Mouse (Mus musculus) intestine, embryonic 15.5 days (tissue): ENCODE measurements around the gene Klre1. TPM values are rescaled to one million over a fixed set of nuclear protein-coding genes. Genes with fewer than 3 reads are reported as not detected.
A peak's percentile ranks its signal among the peaks of the same experiment; 100 is the strongest.

Experiments used
- ATAC-seq: fragments of 200-750 bp; cut with Nextera tagmentation; 2 replicates; pipeline ENCODE4 v1.8.0; 2017; ENCODE audit warnings: moderate TSS enrichment, moderate library complexity
- H3K27ac ChIP-seq: fragments of 300-500 bp; sonication (generic); 2 replicates; pipeline ENCODE4 v1.5.1; 2015; ENCODE audit warnings: mild to moderate bottlenecking, inconsistent platforms
- H3K27me3 ChIP-seq: fragments of 300-500 bp; sonication (generic); replicated peaks from 2 replicates; pipeline ENCODE4 v1.6.1; 2015; ENCODE audit warnings: inconsistent platforms
- H3K36me3 ChIP-seq: fragments of 300-500 bp; sonication (generic); 2 replicates; pipeline ENCODE4 v1.6.1; 2015; ENCODE audit warnings: inconsistent platforms
- H3K4me1 ChIP-seq: fragments of 300-500 bp; sonication (generic); replicated peaks from 2 replicates; pipeline ENCODE4 v1.6.1; 2015; ENCODE audit warnings: inconsistent platforms
- H3K4me2 ChIP-seq: fragments of 300-500 bp; sonication (generic); replicated peaks from 2 replicates; pipeline ENCODE4 v1.6.1; 2015; ENCODE audit warnings: mild to moderate bottlenecking, inconsistent platforms
- H3K4me3 ChIP-seq: fragments of 300-500 bp; sonication (generic); replicated peaks from 2 replicates; pipeline ENCODE4 v1.5.1; 2015; ENCODE audit warnings: inconsistent platforms
- H3K9ac ChIP-seq: fragments of 300-500 bp; sonication (generic); 2 replicates; pipeline ENCODE4 v1.6.1; 2015; ENCODE audit warnings: inconsistent platforms
- H3K9me3 ChIP-seq: fragments of 300-500 bp; sonication (generic); 2 replicates; pipeline ENCODE4 v1.6.1; 2016; ENCODE audit warnings: inconsistent platforms
- WGBS: fragments of 180-500 bp; shearing (Covaris S2); methylation state at CpG from one replicate; pipeline ENCODE4 v1.1.7; 2015; 5-methylcytosine and 5-hydroxymethylcytosine counted together
- polyA plus RNA-seq: library from polyadenylated mRNA; unstranded; fragments of >200 nt; fragmentation: Nextera tagmentation; extraction: Ambion mirVana; gene quantifications from 2 replicates; pipeline ENCODE4 v1.2.1, GENCODE M21; 2015

Klre1 gene
- not detected in 2 replicates for polyA plus RNA-seq

DNA sequence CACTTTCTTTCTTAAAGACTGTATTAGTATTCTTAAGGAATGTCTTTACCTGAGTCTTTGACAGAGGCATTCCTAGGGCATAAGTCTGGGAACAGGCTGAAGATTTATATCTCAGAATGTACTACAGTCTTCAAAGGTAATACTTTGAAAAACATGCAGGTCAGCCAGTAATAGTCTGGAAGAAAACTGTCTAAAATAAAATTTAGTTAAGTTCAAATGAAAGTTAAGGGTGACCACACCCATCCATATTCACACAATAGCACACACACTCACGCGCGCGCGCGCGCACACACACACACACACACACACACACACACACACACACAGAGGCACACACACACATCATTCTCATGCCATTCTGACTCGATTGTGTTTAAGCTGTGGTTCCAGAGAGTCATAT lies at the start of gene Klre1:
Gene Klre1, plus strand, starts transcription at position 301 of the 400 bp plus-strand sequence.
- no peak for ATAC-seq
- H3K27ac ChIP-seq = no peak within 1 kb of the TSS
- H3K4me2 ChIP-seq = no peak within 1 kb of the TSS
- H3K4me1 ChIP-seq = no peaks in the 10 kb centered on the region
- no peaks in the 10 kb centered on the region for H3K27me3 ChIP-seq
- no peak within 1 kb of the TSS for H3K4me3 ChIP-seq
- WGBS = 91% methylated on average over 8 of the region's 8 CpGs
- H3K36me3 ChIP-seq = no peaks in the 10 kb centered on the region
- no peaks in the 10 kb centered on the region for H3K9me3 ChIP-seq
- H3K9ac ChIP-seq = no peak within 1 kb of the TSS

DNA sequence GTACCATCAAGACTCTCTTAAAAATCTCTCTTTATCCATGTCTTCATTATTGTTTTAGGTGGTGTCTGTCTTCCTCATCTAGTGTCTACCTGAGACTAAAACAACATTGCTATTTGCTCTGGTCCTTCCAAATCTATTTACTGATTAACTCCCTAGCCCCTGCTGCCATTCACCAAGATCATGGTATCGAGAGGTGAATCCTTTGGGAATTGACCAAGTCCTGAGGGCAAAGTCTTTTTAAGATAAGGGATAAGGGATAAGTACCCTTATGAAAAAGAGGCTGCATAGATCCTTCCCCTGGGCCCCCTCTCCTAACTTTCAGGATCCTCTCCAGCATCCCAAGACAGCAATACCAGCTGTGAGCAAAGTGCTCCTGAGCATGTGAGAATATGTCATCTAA lies 48.1 kb upstream of the Klre1 start:
- Histone ChIP-seq H3K36me3 (no peaks in the 10 kb centered on the region), H3K4me2 (no peak overlapping the region), H3K27me3 (no peaks in the 10 kb centered on the region), H3K9ac (no peak overlapping the region), H3K4me3 (no peak overlapping the region), H3K4me1 (0 out of 2 replicates have a peak, but pooled peaks cover 10% of the 10 kb centered on the region), H3K9me3 (no peaks in the 10 kb centered on the region), H3K27ac (no peak overlapping the region)
- WGBS = 74% methylated on average over 1 of the region's 1 CpGs
- no peak for ATAC-seq

DNA sequence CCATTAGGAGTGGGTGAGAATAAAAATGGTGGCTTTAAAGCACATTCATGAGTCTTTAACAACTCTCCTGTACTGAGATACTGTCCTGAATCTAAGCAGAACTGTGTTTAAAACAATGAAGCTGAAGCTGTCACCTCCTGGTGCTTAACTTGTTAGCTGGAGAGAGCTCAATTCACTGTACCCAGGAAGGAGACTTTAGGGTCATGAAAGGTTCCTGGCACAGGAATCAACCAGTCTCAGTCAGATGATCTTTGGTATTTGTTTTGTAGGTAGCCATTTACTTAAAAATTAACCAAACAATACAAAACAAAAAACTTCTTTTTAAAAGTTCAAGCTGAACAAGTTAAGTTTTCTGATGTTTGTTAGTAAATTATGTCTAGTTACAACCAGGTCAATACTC lies 47.4 kb upstream of the Klre1 start:
- H3K27ac ChIP-seq = no peak overlapping the region
- no peak overlapping the region for H3K4me3 ChIP-seq
- H3K9ac ChIP-seq = no peak overlapping the region
- ATAC-seq = no peak
- no peaks in the 10 kb centered on the region for H3K27me3 ChIP-seq
- H3K4me1 ChIP-seq = 0 out of 2 replicates have a peak, but pooled peaks cover 14% of the 10 kb centered on the region
- no peak overlapping the region for H3K4me2 ChIP-seq
- H3K9me3 ChIP-seq = no peaks in the 10 kb centered on the region
- H3K36me3 ChIP-seq = no peaks in the 10 kb centered on the region

DNA sequence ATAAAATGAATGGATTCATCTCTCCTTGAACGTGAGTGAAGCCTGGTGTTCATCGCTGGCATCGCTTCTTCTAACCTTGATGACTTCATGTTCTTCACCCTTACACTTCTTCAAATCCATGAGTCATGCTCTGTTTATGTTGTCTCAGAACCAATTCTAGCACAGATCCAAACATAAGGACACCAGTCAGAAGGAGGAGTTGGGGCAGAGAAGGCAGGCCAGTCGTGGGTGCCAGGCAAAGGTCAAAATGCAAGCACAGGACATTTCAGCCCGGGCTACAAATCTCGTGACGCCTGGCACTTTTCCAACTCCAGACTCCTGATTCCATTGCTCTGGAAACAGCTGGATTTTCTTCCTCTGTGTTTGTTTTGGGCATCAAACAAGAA lies 45.2 kb upstream of the Klre1 start:
- 28% methylated on average over 7 of the region's 7 CpGs for WGBS

DNA sequence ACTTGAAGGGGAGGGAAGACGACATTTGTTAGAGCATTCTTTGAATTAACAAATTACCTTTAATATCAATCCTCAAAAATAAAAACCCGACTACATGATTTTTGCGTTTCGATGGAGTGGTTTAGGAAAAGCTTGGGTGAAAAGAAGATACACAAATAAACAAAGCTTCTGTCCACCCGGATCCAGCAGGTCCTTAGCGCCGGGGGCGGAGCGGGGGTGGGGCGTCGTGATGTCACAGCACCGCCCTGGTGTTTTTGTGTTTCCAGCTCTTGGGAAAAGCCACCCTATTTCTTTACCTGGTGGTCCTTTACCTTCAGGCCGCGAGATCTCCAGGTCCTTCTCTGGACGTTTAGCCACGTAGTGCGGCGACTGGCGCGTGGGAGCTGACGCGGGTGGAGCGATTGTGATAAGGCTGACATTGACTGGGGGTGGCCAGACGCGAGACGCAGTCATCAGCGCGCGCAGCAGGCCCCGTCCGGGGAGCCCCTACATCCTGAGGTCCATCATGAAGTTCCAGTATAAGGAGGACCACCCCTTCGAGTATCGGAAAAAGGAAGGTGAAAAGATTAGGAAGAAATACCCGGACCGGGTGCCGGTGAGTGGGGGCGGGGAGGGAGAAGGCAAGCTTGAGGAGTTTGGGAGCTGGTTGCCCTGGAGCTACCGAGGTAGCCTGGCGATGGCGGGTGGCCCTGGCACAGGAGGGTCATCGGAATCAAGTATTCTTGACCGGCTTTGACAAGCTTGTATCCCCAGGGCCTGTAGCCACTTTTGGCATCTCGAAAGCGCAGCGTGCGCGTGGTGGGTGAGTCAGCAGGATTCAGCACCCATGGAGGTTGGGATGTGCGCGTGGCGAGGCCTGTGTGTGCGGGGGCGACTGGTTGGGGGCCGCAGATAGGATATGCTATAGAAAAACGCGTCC lies 44.5 kb upstream of the Klre1 start, which contains the start of gene Gabarapl1:
Gene Gabarapl1, plus strand, starts transcription at position 219 of the 919 bp plus-strand sequence.
- ATAC-seq = peak; percentile 94
- peak within 1 kb of the TSS; percentile 48 for H3K27ac ChIP-seq
- peak within 1 kb of the TSS; percentile 71 for H3K9ac ChIP-seq
- peak within 1 kb of the TSS; percentile 89 for H3K4me2 ChIP-seq
- H3K4me1 ChIP-seq = 0 out of 2 replicates have a peak, but pooled peaks cover 14% of the 10 kb centered on the region
- WGBS = under 1% methylated on average over 55 of the region's 55 CpGs
- no peaks in the 10 kb centered on the region; the same call in 1 of the 2 replicates for H3K36me3 ChIP-seq
- no peaks in the 10 kb centered on the region for H3K27me3 ChIP-seq
- H3K9me3 ChIP-seq = no peaks in the 10 kb centered on the region
- peak within 1 kb of the TSS; percentile 82 for H3K4me3 ChIP-seq

More for the DNA sequence above, 45.2 kb upstream of the Klre1 start:
- Histone ChIP-seq H3K4me2 (peak overlapping the region; percentile 89), H3K4me1 (0 out of 2 replicates have a peak, but pooled peaks cover 14% of the 10 kb centered on the region), H3K9me3 (no peaks in the 10 kb centered on the region), H3K27me3 (no peaks in the 10 kb centered on the region), H3K27ac (peak overlapping the region; percentile 48; the same call in 1 of the 2 replicates), H3K36me3 (no peaks in the 10 kb centered on the region), H3K4me3 (peak overlapping the region; percentile 82), H3K9ac (peak overlapping the region; percentile 71; the same call in 1 of the 2 replicates)
- peak; percentile 72 for ATAC-seq

DNA sequence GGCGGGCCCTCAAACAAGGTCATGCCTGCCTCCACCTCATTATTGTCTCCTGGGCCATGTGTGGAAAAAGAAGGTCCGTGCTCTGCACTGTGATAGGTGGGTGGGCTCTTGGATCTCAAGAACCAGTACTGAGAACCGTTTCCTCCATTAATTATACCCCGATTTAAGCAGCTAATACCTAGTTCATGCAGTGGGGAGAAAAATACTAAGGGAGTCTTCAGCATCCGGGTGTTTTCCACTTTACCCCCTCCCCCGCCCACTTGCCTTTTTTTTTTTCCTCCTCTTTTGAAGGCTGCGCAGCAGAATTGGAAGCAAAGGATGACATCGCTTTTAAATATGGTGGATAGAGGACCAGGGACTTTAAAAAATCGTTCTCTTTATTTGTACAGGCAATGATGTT lies 43.6 kb upstream of the Klre1 start:
- H3K27ac ChIP-seq = no peak overlapping the region
- ATAC-seq = peak; percentile 9; the same call in 1 of the 2 replicates
- peak overlapping the region; percentile 71 for H3K9ac ChIP-seq
- H3K27me3 ChIP-seq = no peaks in the 10 kb centered on the region
- no peaks in the 10 kb centered on the region for H3K9me3 ChIP-seq
- 16% methylated on average over 9 of the region's 9 CpGs for WGBS
- peak overlapping the region; percentile 89 for H3K4me2 ChIP-seq
- peak overlapping the region; percentile 82 for H3K4me3 ChIP-seq
- H3K4me1 ChIP-seq = 0 out of 2 replicates have a peak, but pooled peaks cover 14% of the 10 kb centered on the region
- H3K36me3 ChIP-seq = peaks cover 2% of the 10 kb centered on the region; the same call in 1 of the 2 replicates

DNA sequence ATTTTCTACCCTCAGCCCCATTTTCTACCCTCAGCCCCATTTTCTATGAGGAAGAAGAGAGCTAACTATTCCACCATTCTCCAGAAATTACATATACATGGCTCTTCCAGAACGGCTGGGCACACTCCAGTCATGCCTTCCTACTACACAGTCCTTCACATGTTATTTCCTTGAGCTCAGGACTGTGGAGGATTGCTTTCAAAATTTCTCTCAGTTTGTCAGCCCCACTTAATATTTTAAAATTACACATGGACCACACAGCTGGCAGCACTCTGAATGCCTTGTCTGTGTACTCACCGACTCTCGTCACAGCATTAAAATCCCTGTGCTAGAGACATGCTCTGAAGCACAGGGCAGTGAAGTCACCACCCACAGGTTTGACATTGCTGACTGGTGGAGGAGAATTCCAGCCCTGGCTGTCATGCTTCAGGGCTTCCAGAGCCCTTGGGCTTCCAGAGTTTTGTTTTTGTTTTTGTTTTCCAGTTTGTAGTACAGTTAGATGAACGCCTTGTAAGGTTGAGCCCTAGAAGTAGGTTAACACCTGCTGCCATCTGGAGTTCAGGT lies 43.0 kb upstream of the Klre1 start:
- no peaks in the 10 kb centered on the region for H3K27me3 ChIP-seq
- peak overlapping the region; percentile 89 for H3K4me2 ChIP-seq
- H3K27ac ChIP-seq = no peak overlapping the region
- H3K4me1 ChIP-seq = 0 out of 2 replicates have a peak, but pooled peaks cover 14% of the 10 kb centered on the region
- no peaks in the 10 kb centered on the region for H3K9me3 ChIP-seq
- peak overlapping the region; percentile 82 for H3K4me3 ChIP-seq
- H3K36me3 ChIP-seq = peaks cover 5% of the 10 kb centered on the region; the same call in 1 of the 2 replicates
- 54% methylated on average over 4 of the region's 4 CpGs for WGBS
- no peak for ATAC-seq
- H3K9ac ChIP-seq = no peak overlapping the region

DNA sequence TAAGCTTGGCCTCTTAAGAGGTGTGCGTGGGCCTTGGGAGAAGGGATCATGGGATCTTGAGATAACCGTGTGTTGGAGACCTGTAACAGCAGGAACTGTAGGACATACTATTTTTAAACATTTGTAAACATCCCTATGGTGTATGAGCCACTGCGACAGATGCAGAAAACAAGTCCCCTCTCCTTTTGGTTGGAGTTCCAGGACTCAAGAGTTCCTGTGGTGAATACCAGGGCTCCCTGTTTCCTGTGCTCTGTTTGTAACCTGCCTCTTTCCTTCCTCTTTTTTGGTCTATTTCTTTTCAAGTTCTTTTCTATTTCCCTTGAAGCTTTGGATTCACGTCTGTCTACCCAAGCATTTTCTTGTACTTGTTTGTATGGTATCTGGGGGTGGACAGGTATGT lies 42.0 kb upstream of the Klre1 start:
- ATAC-seq = no peak
- Histone ChIP-seq H3K4me3 (no peak overlapping the region), H3K27me3 (no peaks in the 10 kb centered on the region), H3K36me3 (peaks cover 5% of the 10 kb centered on the region; the same call in 1 of the 2 replicates), H3K4me1 (0 out of 2 replicates have a peak, but pooled peaks cover 14% of the 10 kb centered on the region), H3K27ac (no peak overlapping the region), H3K9ac (no peak overlapping the region), H3K4me2 (0 out of 2 replicates have a peak overlapping the region, but pooled peaks have one; percentile 12), H3K9me3 (no peaks in the 10 kb centered on the region)
- 60% methylated on average over 4 of the region's 4 CpGs for WGBS

DNA sequence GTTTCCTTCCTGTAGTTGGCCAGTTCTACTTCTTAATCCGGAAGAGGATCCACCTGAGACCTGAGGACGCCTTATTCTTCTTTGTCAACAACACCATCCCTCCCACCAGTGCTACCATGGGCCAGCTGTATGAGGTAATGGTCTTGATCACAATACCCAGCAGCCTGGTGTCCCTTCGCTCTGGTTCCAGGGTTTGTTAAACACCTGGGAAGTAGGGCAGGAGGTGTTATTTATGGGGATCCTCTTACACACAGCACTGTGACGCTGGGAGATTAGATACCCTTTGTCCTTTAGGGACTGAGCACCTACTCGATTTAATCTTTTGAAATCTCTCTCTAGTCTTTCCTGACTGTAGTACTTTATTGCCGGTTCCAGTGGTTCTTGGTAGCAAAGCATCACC lies 39.1 kb upstream of the Klre1 start:
- no peak overlapping the region for H3K4me3 ChIP-seq

DNA sequence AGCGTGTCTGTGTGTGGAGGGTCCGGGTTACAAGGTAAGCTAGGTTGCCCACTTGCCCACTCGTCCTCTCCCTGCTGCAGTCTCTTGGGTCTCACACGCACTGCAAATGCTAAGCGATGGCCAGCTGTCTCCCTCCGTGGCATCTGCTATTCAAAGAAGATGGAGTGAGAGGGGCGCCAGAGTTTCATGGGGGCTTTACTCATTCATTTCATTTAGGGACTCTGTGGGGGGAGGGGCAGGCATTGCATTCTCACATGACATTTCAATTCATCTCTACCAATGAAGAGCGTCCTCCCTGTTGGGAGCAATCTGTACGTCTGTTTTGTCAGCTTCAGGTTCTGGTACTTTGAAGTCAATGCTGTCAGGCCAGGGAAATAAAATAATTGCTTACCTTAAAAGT lies 35.8 kb upstream of the Klre1 start:
- Histone ChIP-seq H3K4me2 (no peak overlapping the region), H3K9me3 (no peaks in the 10 kb centered on the region), H3K27me3 (no peaks in the 10 kb centered on the region), H3K36me3 (peaks cover 10% of the 10 kb centered on the region), H3K4me3 (no peak overlapping the region), H3K9ac (no peak overlapping the region), H3K4me1 (0 out of 2 replicates have a peak, but pooled peaks cover 3% of the 10 kb centered on the region), H3K27ac (no peak overlapping the region)
- ATAC-seq = no peak
- 84% methylated on average over 9 of the region's 9 CpGs for WGBS

More for the DNA sequence above, 39.1 kb upstream of the Klre1 start:
- 0 out of 2 replicates have a peak, but pooled peaks cover 8% of the 10 kb centered on the region for H3K4me1 ChIP-seq
- 83% methylated on average over 6 of the region's 6 CpGs for WGBS
- no peaks in the 10 kb centered on the region for H3K9me3 ChIP-seq
- no peak overlapping the region for H3K27ac ChIP-seq
- no peak for ATAC-seq
- H3K4me2 ChIP-seq = no peak overlapping the region
- no peak overlapping the region for H3K9ac ChIP-seq
- no peaks in the 10 kb centered on the region for H3K27me3 ChIP-seq
- H3K36me3 ChIP-seq = peaks cover 10% of the 10 kb centered on the region

DNA sequence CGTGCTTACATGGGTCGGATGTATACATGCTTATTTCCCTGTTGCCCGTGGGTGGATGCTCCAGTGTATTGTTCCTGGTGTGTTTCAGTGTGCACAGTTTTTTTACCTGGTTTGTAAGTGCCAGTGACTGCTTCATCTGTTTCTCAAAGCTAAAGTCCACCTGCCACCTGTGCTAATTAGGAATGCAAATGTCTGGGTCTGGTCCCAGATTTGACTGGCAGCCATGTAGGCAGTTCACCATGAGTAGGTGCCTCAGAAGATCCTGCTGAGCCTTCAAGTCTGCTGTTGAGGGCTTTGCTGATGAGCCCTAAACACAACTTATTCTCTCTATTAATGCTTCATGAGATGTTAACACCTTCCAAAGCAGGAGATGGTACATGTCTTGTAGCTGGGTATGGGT lies 35.2 kb upstream of the Klre1 start:
- Histone ChIP-seq H3K27me3 (no peaks in the 10 kb centered on the region), H3K4me2 (no peak overlapping the region), H3K9me3 (no peaks in the 10 kb centered on the region), H3K4me3 (no peak overlapping the region), H3K36me3 (peaks cover 10% of the 10 kb centered on the region), H3K4me1 (0 out of 2 replicates have a peak, but pooled peaks cover 3% of the 10 kb centered on the region), H3K27ac (no peak overlapping the region), H3K9ac (no peak overlapping the region)
- ATAC-seq = no peak
- 95% methylated on average over 3 of the region's 3 CpGs for WGBS
